Mouse (Mus musculus) lung, adult 2 months (tissue): Measurements from ENCODE around the gene Sobp.

ENCODE experiments used
- CTCF ChIP-seq: fragments of 200-500 bp; IDR thresholded peaks from 2 replicates; pipeline ENCODE4 v1.5.1; 2011; ENCODE audit warnings: mild to moderate bottlenecking, low read length, control low read depth; ENCODE audit not compliant: insufficient read depth
- POLR2A ChIP-seq: fragments of 200-500 bp; IDR thresholded peaks from 2 replicates; pipeline ENCODE4 v1.6.1; 2011; ENCODE audit warnings: low read depth, mild to moderate bottlenecking, control low read depth, low read length, borderline replicate concordance; ENCODE audit errors: extremely low read depth

GRCm38 (mm10) chr10:43162318-43162717 lies 12.0 kb downstream of the Sobp start:
- TF ChIP-seq POLR2A, result no peak
- no peak for TF ChIP-seq CTCF
